Mouse (Mus musculus): ENCODE measurements around the gene Myo9a. TPM values are rescaled to one million over a fixed set of nuclear protein-coding genes. Genes with fewer than 3 reads are reported as not detected.

The Myo9a gene
- total RNA-seq, 2 experiments from 2014 or later: 9.7 to 14.5 TPM

- intact Hi-C loops (cut with DNase I; ENCODE audit: low total_unique reads): loop anchor here (10.0 kb wide), 2 partner anchors 240 to 270 kb away; no protein-coding TSS in a partner anchor
Observed at GRCm38 (mm10) chr9:59964367-59964766, 213.7 kb downstream of the Myo9a start.

GRCm38 (mm10) chr9:59965046-59965445, 214.3 kb downstream of the Myo9a start:
- intact Hi-C loops (cut with DNase I; ENCODE audit: low total_unique reads): loop anchor here (10.0 kb wide), 2 partner anchors 240 to 270 kb away; no protein-coding TSS in a partner anchor
- no peak for DNase-seq

More at GRCm38 (mm10) chr9:59964367-59964766, 213.7 kb downstream of the Myo9a start:
- no peak for DNase-seq

DNA sequence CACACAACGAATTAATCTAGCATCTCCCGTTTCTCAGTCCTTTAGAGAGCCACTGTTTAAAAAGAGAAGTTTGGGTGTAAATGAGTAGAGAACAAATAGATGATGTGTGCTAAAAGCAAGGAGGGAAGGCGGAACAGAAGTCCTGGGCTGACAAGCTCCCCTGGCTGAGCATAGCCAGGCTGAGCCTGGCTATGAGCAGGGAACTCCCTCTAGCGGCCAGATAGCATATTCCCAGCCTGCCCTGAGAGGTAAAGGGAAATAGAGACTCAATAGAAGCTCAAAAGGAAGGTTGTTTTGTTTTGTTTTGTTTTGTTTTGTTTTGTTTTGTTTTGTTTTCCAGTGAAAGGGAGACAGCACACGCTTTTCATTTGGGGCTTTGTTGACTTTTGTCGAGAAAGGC, 218.7 kb downstream of the Myo9a start:
- DNase-seq: peak; percentile 50
- intact Hi-C loops (cut with DNase I; ENCODE audit: low total_unique reads): loop anchor here (10.0 kb wide), 2 partner anchors 245 to 265 kb away; no protein-coding TSS in a partner anchor

DNA sequence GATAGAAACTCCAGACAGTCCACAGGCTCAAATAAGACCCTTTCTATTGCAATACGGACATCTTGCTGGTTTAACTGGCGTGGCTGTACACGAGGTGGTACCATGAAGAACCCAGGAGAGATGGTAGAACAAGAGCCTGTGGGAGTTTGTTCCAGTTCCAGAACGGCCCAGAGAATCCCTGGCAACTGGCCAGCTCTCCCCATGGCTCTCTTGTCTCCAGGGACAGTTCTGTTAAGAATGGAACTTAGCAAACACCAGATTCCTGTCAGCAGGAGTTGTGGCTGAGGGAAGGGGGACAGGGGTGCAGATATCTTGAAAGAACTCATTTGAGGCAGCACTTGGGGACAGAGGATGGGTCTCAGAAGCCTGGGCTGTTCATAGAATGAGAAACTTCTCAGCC, 220.6 kb downstream of the Myo9a start:
- intact Hi-C loops (cut with DNase I; ENCODE audit: low total_unique reads): no loop called here
- DNase-seq: no peak

Other genes with a start within 250 kb of the Myo9a start
- gene Hexa, start 211.4 kb upstream of the Myo9a start, total RNA-seq (2021): 10 to 100 TPM; 21.2 to 22.4 TPM
- gene Tmem202, start 211.0 kb upstream of the Myo9a start, total RNA-seq (2021): under 1 TPM; 0.42 to 0.43 TPM
- gene Celf6, start 173.0 kb upstream of the Myo9a start, total RNA-seq (2021): not detected
- gene Parp6, start 133.6 kb upstream of the Myo9a start, total RNA-seq (2021): 10 to 100 TPM; 12.3 to 13.8 TPM
- 1,000 to 10,000 TPM; 2,510 to 2,651 TPM for gene Pkm, start 94.5 kb upstream of the Myo9a start, total RNA-seq (2021)
- under 1 TPM; 0.09 to 0.18 TPM for gene Gramd2, start 70.8 kb upstream of the Myo9a start, total RNA-seq (2021)
- gene Senp8, start 186 bp upstream of the Myo9a start, total RNA-seq (2021): 10 to 100 TPM in 1 of 2 experiments, 1 to 10 TPM in 1; 6.0 to 10.3 TPM
- gene Nr2e3, start 209.8 kb downstream of the Myo9a start, total RNA-seq (2021): not detected

All from gastrocnemius, postnatal 14 days (tissue).